Mouse (Mus musculus) monocyte, adult 2 months (primary cell): ENCODE data around the gene Catsperd.
A peak's percentile ranks its signal among the peaks of the same experiment; 100 is the strongest.

ENCODE experiments used
- DNase-seq, 2 experiments: peaks; one replicate each; pipeline ENCODE4 v3.0.0; 2022; ENCODE audit warnings: low spot score in 2 of 2, low read depth in 1 of 2

Gene Catsperd

GRCm38 (mm10) chr17:56663659-56664058 lies 35.7 kb downstream of the Catsperd start:
- no peak for DNase-seq

GRCm38 (mm10) chr17:56664333-56664732 lies 36.4 kb downstream of the Catsperd start:
- no peak for DNase-seq

GRCm38 (mm10) chr17:56666384-56666783 lies 38.4 kb downstream of the Catsperd start:
- no peak for DNase-seq

- no peak for DNase-seq
Measured at GRCm38 (mm10) chr17:56667591-56667990, 39.6 kb downstream of the Catsperd start.

GRCm38 (mm10) chr17:56668384-56669144 lies 40.6 kb downstream of the Catsperd start:
- DNase-seq, result peak in 1 of 2 experiments; percentile 63

- DNase-seq, result no peak
Measured at GRCm38 (mm10) chr17:56669766-56670165, 41.8 kb downstream of the Catsperd start.

- peak; percentile 99 for DNase-seq
Measured at GRCm38 (mm10) chr17:56672941-56673646, 45.2 kb downstream of the Catsperd start, which contains the start of gene Ranbp3. TSS of gene Ranbp3 (plus strand) at chr17:56673294.

GRCm38 (mm10) chr17:56673647-56674416 lies 45.9 kb downstream of the Catsperd start:
- peak in 1 of 2 experiments; percentile 5 for DNase-seq

- no peak for DNase-seq
Measured at GRCm38 (mm10) chr17:56681791-56682190, 53.8 kb downstream of the Catsperd start.

GRCm38 (mm10) chr17:56682880-56683279 lies 54.9 kb downstream of the Catsperd start:
- no peak for DNase-seq

- no peak for DNase-seq
Measured at GRCm38 (mm10) chr17:56683546-56684140, 55.7 kb downstream of the Catsperd start.

GRCm38 (mm10) chr17:56684649-56685048 lies 56.7 kb downstream of the Catsperd start:
- no peak for DNase-seq

GRCm38 (mm10) chr17:56686801-56687200 lies 58.9 kb downstream of the Catsperd start:
- DNase-seq, result no peak

- no peak for DNase-seq
Measured at GRCm38 (mm10) chr17:56688045-56688444, 60.1 kb downstream of the Catsperd start.

- no peak for DNase-seq
Measured at GRCm38 (mm10) chr17:56688689-56689088, 60.7 kb downstream of the Catsperd start.

GRCm38 (mm10) chr17:56693395-56693794 lies 65.5 kb downstream of the Catsperd start:
- DNase-seq, result no peak

GRCm38 (mm10) chr17:56693851-56694310 lies 65.9 kb downstream of the Catsperd start:
- DNase-seq, result no peak

GRCm38 (mm10) chr17:56700451-56700850 lies 72.5 kb downstream of the Catsperd start:
- no peak for DNase-seq

- DNase-seq, result no peak
Measured at GRCm38 (mm10) chr17:56703038-56703437, 75.1 kb downstream of the Catsperd start.

- no peak for DNase-seq
Measured at GRCm38 (mm10) chr17:56706515-56706914, 78.6 kb downstream of the Catsperd start.

GRCm38 (mm10) chr17:56708692-56709091 lies 80.7 kb downstream of the Catsperd start:
- no peak for DNase-seq
